Comparison of ENCODE assay signal across 21 mouse cellular contexts in genomic region chr13:104650145-104650544, GRCm38 (mm10).
"Had no signal": no experiment of that assay in that cellular context is flagged by ENCODE, and none has a peak within 500 bp of the region (broad histone marks: within the 10 kb centered on the region; RNA-seq: fewer than 3 reads in every experiment).

No protein-coding gene starts in this region.

- H3K4me2 ChIP-seq: kidney, embryonic 15.5 days; limb, embryonic 12.5 days; limb, embryonic 15.5 days; lung, embryonic 15.5 days; midbrain, embryonic 13.5 days; neural tube, embryonic 13.5 days had no signal

- DNase-seq: kidney, adult 11 months; kidney, adult 8-10 months; kidney, postnatal 10 days; kidney, postnatal 36 days; layer of hippocampus, postnatal 36 days; left cerebral cortex, postnatal 4 days; thymus, adult 2 months; thymus, postnatal 14 days; thymus, postnatal 4 days had no signal

- H3K27ac ChIP-seq: kidney, embryonic 15.5 days; left cerebral cortex, adult 2 months; limb, embryonic 12.5 days; limb, embryonic 15.5 days; liver, embryonic 14.5 days; lung, embryonic 15.5 days; midbrain, embryonic 10.5 days; midbrain, embryonic 13.5 days; neural tube, embryonic 13.5 days had no signal

- ATAC-seq: midbrain, embryonic 13.5 days; midbrain, embryonic 16.5 days had no signal

- H3K27me3 ChIP-seq: kidney, embryonic 15.5 days; limb, embryonic 12.5 days; limb, embryonic 15.5 days; lung, embryonic 15.5 days; megakaryocyte, embryonic 14.5 days; midbrain, embryonic 13.5 days; neural tube, embryonic 13.5 days had no signal

- H3K9ac ChIP-seq: kidney, embryonic 15.5 days; limb, embryonic 12.5 days; limb, embryonic 15.5 days; liver, embryonic 14.5 days; lung, embryonic 15.5 days; midbrain, embryonic 13.5 days; neural tube, embryonic 13.5 days had no signal

- H3K9me3 ChIP-seq: kidney, embryonic 15.5 days; limb, embryonic 12.5 days; limb, embryonic 15.5 days; lung, embryonic 15.5 days; megakaryocyte, embryonic 14.5 days; midbrain, embryonic 10.5 days; midbrain, embryonic 13.5 days; neural tube, embryonic 13.5 days had no signal

- H3K36me3 ChIP-seq: kidney, embryonic 15.5 days; limb, embryonic 12.5 days; limb, embryonic 15.5 days; lung, embryonic 15.5 days; midbrain, embryonic 10.5 days; midbrain, embryonic 13.5 days; neural tube, embryonic 13.5 days had no signal

- H3K4me1 ChIP-seq: kidney, embryonic 15.5 days; limb, embryonic 15.5 days; lung, embryonic 15.5 days; megakaryocyte, embryonic 14.5 days; midbrain, embryonic 10.5 days; midbrain, embryonic 13.5 days; neural tube, embryonic 13.5 days had no signal

- H3K4me3 ChIP-seq: kidney, embryonic 15.5 days; left cerebral cortex, adult 2 months; limb, embryonic 12.5 days; limb, embryonic 15.5 days; lung, embryonic 15.5 days; megakaryocyte, embryonic 14.5 days; midbrain, embryonic 10.5 days; midbrain, embryonic 13.5 days; myocyte; neural tube, embryonic 13.5 days had no signal
